In genomic region chr2:33215177-33215699, GRCm38 (mm10) we compare ENCODE assay signal across 8 mouse cellular contexts. TPM values are rescaled to one million over a fixed set of nuclear protein-coding genes. Genes with fewer than 3 reads are reported as not detected.
DNase-seq lines count a peak whose midpoint lies in the region; ATAC-seq and TF ChIP-seq lines count a peak whose summit lies in the region.

No protein-coding gene starts in this region.

- intact Hi-C loops in gastrocnemius, postnatal 14 days (cut with DNase I; ENCODE audit: low total_unique reads), result no loop called here

- H3K4me2 ChIP-seq in kidney, postnatal 0 days (ENCODE audit: low read length), result peak overlapping the region; percentile 77
- peak overlapping the region; percentile 71 for H3K4me2 ChIP-seq in forebrain, embryonic 14.5 days (ENCODE audit: low read length)
- peak overlapping the region; percentile 79 for H3K4me2 ChIP-seq in limb, embryonic 12.5 days
- peak overlapping the region; percentile 56 for H3K4me2 ChIP-seq in neural tube, embryonic 13.5 days

- H3K9me3 ChIP-seq in kidney, postnatal 0 days (replicated peaks; ENCODE audit: low read length), result no peaks in the 10 kb centered on the region
- H3K9me3 ChIP-seq in forebrain, embryonic 14.5 days (replicated peaks; ENCODE audit: control insufficient read depth, low read length), result no peaks in the 10 kb centered on the region
- H3K9me3 ChIP-seq in limb, embryonic 12.5 days, result no peaks in the 10 kb centered on the region
- H3K9me3 ChIP-seq in neural tube, embryonic 13.5 days, result no peaks in the 10 kb centered on the region

- H3K9ac ChIP-seq in kidney, postnatal 0 days (ENCODE audit: low read depth, low read length), result peak overlapping the region; percentile 65
- H3K9ac ChIP-seq in forebrain, embryonic 14.5 days (ENCODE audit: low read length), result peak overlapping the region; percentile 72
- peak overlapping the region; percentile 85; the same call in 1 of the 2 replicates for H3K9ac ChIP-seq in limb, embryonic 12.5 days (replicated peaks)
- H3K9ac ChIP-seq in neural tube, embryonic 13.5 days, result peak overlapping the region; percentile 76

- WGBS in kidney, postnatal 0 days, result 50% methylated on average over 5 of the region's 5 CpGs
- WGBS in forebrain, embryonic 14.5 days, result 73% methylated on average over 5 of the region's 5 CpGs
- 54% methylated on average over 5 of the region's 5 CpGs for WGBS in limb, embryonic 12.5 days
- WGBS in neural tube, embryonic 13.5 days, result 76% methylated on average over 5 of the region's 5 CpGs

- peak overlapping the region; percentile 88 for H3K27ac ChIP-seq in kidney, postnatal 0 days
- peak overlapping the region; percentile 91 for H3K27ac ChIP-seq in forebrain, embryonic 14.5 days (ENCODE audit: low read depth, low read length)
- H3K27ac ChIP-seq in limb, embryonic 12.5 days, result peak overlapping the region; percentile 91
- peak overlapping the region; percentile 79 for H3K27ac ChIP-seq in neural tube, embryonic 13.5 days (replicated peaks)

- no peaks in the 10 kb centered on the region for H3K27me3 ChIP-seq in kidney, postnatal 0 days (ENCODE audit: insufficient read depth, low read length)
- H3K27me3 ChIP-seq in forebrain, embryonic 14.5 days (replicated peaks; ENCODE audit: control insufficient read depth, insufficient read depth, low read length), result no peaks in the 10 kb centered on the region
- H3K27me3 ChIP-seq in limb, embryonic 12.5 days, result no peaks in the 10 kb centered on the region
- no peaks in the 10 kb centered on the region for H3K27me3 ChIP-seq in neural tube, embryonic 13.5 days

- no peaks in the 10 kb centered on the region for H3K36me3 ChIP-seq in kidney, postnatal 0 days (ENCODE audit: insufficient read depth, low read length)
- peaks cover 3% of the 10 kb centered on the region; the same call in 1 of the 2 replicates for H3K36me3 ChIP-seq in forebrain, embryonic 14.5 days (ENCODE audit: control insufficient read depth, insufficient read depth, low read length)
- H3K36me3 ChIP-seq in limb, embryonic 12.5 days, result peaks cover 4% of the 10 kb centered on the region
- no peaks in the 10 kb centered on the region for H3K36me3 ChIP-seq in neural tube, embryonic 13.5 days

- no peak for DNase-seq in kidney, postnatal 0 days (ENCODE audit: low spot score)
- no peak for DNase-seq in kidney, postnatal 14 days
- DNase-seq in forebrain, embryonic 14.5 days (ENCODE audit: low spot score), result no peak
- no peak for DNase-seq in frontal cortex, postnatal 10 days (ENCODE audit: low spot score in 2 of 2)
- no peak for DNase-seq in spleen, postnatal 4 days (ENCODE audit: low spot score in 2 of 2)
- no peak for DNase-seq in gastrocnemius, postnatal 14 days

- no peak; the same call in 1 of the 2 replicates for ATAC-seq in kidney, postnatal 0 days (replicated peaks; ENCODE audit: low FRiP score, low read depth)
- no peak for ATAC-seq in forebrain, embryonic 14.5 days
- ATAC-seq in limb, embryonic 12.5 days (ENCODE audit: insufficient number of reproducible peaks, insufficient read depth, low FRiP score, low TSS enrichment, low read depth), result peak; percentile 4; the same call in 1 of the 2 replicates
- ATAC-seq in neural tube, embryonic 13.5 days (ENCODE audit: low read depth), result no peak; the same call in 1 of the 2 replicates

- no peak for TF ChIP-seq CTCF in kidney, postnatal 0 days (IDR thresholded peaks at IDR 0.05; ENCODE audit: low read depth)

- H3K4me1 ChIP-seq in kidney, postnatal 0 days (replicated peaks; ENCODE audit: insufficient read depth, low read length), result peaks cover 27% of the 10 kb centered on the region
- H3K4me1 ChIP-seq in forebrain, embryonic 14.5 days (ENCODE audit: control insufficient read depth, insufficient read depth, low read length), result peaks cover 29% of the 10 kb centered on the region
- peaks cover 49% of the 10 kb centered on the region for H3K4me1 ChIP-seq in limb, embryonic 12.5 days (replicated peaks)
- H3K4me1 ChIP-seq in neural tube, embryonic 13.5 days (replicated peaks), result peaks cover 51% of the 10 kb centered on the region

- H3K4me3 ChIP-seq in kidney, postnatal 0 days (replicated peaks; ENCODE audit: low read depth, low read length), result peak overlapping the region; percentile 43
- no peak overlapping the region for H3K4me3 ChIP-seq in forebrain, embryonic 14.5 days (ENCODE audit: low read depth, low read length)
- H3K4me3 ChIP-seq in limb, embryonic 12.5 days (replicated peaks), result peak overlapping the region; percentile 74
- peak overlapping the region; percentile 39; the same call in 1 of the 2 replicates for H3K4me3 ChIP-seq in neural tube, embryonic 13.5 days

RNA-seq across cellular contexts. Expression of gene Angptl2, which starts 0.6 kb away (rescaled TPM):
- 36.9 and 41.1 TPM in 2 replicates for polyA plus RNA-seq in kidney, postnatal 0 days (2015; fragmentation: Nextera tagmentation; extraction: Ambion mirVana)
- polyA plus RNA-seq in forebrain, embryonic 14.5 days (2014; fragmentation: Nextera tagmentation; extraction: Ambion mirVana), result 8.0 and 12.0 TPM in 2 replicates
- 54.7 and 65.0 TPM in 2 replicates for polyA plus RNA-seq in limb, embryonic 12.5 days (2016; fragmentation: Nextera tagmentation; extraction: Ambion mirVana)
- 18.2 and 18.9 TPM in 2 replicates for polyA plus RNA-seq in neural tube, embryonic 13.5 days (2015; fragmentation: Nextera tagmentation; extraction: Ambion mirVana)
- 100 to 1,000 TPM; 121 to 163 TPM for total RNA-seq in gastrocnemius, postnatal 14 days (2021)
